Comparison of ENCODE assay signal across 8 mouse cellular contexts in the genomic region with DNA sequence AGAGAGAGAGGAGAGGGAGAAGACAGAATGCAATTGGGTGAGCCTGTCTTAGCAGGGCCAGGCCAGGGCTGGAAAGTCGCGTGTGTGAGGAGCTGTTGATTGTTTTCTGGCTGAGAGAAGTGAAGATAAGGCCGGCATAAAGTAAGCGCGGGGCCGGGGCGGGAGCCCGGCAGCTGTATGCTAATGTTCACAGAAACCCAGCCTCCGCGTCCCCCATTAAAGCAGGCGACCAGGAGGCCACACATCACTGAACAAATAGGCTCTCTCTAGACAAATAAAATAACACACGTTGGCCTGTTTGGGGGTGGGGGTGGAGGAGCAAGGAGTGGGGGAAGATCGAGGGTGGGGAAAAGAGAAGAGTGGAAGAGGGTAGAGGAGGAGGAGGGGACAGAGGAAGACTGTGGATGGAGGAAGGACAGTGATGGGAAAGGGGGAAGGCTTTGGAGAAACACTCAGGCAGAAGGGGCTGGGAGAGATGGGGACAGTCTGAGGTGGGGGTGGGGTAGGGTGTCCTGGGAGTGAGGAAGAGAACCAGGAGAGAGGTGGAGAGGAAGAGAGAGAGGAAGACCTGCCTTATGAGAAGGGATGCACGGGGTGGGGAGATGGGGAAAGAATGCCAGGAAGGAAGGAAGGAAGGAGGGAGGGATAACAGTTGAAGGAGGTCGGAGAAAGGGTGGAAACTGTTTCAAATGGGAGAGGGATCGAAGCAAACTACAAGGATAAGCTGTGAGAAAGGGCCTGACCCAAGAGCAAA. TPM values are rescaled to one million over a fixed set of nuclear protein-coding genes. Genes with fewer than 3 reads are reported as not detected.
DNase-seq lines count a peak whose midpoint lies in the region; ATAC-seq and TF ChIP-seq lines count a peak whose summit lies in the region.

No protein-coding gene starts in this region.

- peak overlapping the region; percentile 52 for H3K9ac ChIP-seq in hindbrain, embryonic 11.5 days (ENCODE audit: low read depth, low read length)
- peak overlapping the region; percentile 42; the same call in 1 of the 2 replicates for H3K9ac ChIP-seq in neural tube, embryonic 12.5 days

- 3% methylated on average over 16 of the region's 16 CpGs for WGBS in hindbrain, embryonic 11.5 days
- WGBS in neural tube, embryonic 12.5 days = under 1% methylated on average over 16 of the region's 16 CpGs

- no peaks in the 10 kb centered on the region for H3K36me3 ChIP-seq in hindbrain, embryonic 11.5 days (ENCODE audit: control insufficient read depth, insufficient read depth, low read length)
- H3K36me3 ChIP-seq in neural tube, embryonic 12.5 days = no peaks in the 10 kb centered on the region

- peaks cover 17% of the 10 kb centered on the region for H3K27me3 ChIP-seq in hindbrain, embryonic 11.5 days (ENCODE audit: control insufficient read depth, insufficient read depth, low read length)
- peaks cover 26% of the 10 kb centered on the region for H3K27me3 ChIP-seq in neural tube, embryonic 12.5 days (replicated peaks)

- H3K4me3 ChIP-seq in left cerebral cortex, adult 2 months = no peak overlapping the region
- H3K4me3 ChIP-seq in hindbrain, embryonic 11.5 days (ENCODE audit: low read depth, low read length) = peak overlapping the region; percentile 10
- H3K4me3 ChIP-seq in neural tube, embryonic 12.5 days = no peak overlapping the region

- no peak for TF ChIP-seq CTCF in left cerebral cortex, adult 2 months (IDR thresholded peaks at IDR 0.05)

- peak; percentile 42 for DNase-seq in left cerebral cortex, postnatal 4 days
- no peak for DNase-seq in left cerebral cortex, adult 2 months (ENCODE audit: extremely low spot score in 1 of 2, low spot score in 2 of 2)
- peak; percentile 44 for DNase-seq in embryo, embryonic 9.5 days (ENCODE audit: extremely low spot score)
- DNase-seq in hindbrain, embryonic 11.5 days (ENCODE audit: low spot score) = peak; percentile 72
- DNase-seq in cerebellum, adult 9-11 months = no peak
- DNase-seq in liver = no peak
- DNase-seq in layer of hippocampus, adult 8-10 months (ENCODE audit: low spot score in 2 of 2) = no peak

- no peak overlapping the region for H3K27ac ChIP-seq in left cerebral cortex, adult 2 months
- peak overlapping the region; percentile 91 for H3K27ac ChIP-seq in hindbrain, embryonic 11.5 days (ENCODE audit: low read depth, low read length)
- H3K27ac ChIP-seq in neural tube, embryonic 12.5 days = peak overlapping the region; percentile 38

- ATAC-seq in hindbrain, embryonic 11.5 days (ENCODE audit: low FRiP score) = peak; percentile 23
- peak; percentile 41 for ATAC-seq in neural tube, embryonic 12.5 days (ENCODE audit: low FRiP score, low read depth)

- intact Hi-C loops in left cerebral cortex, postnatal 4 days (cut with DNase I) = no loop called here
- intact Hi-C loops in left cerebral cortex, adult 2 months (cut with DNase I) = loop anchor here (5.0 to 10.0 kb wide), 3 partner anchors 90 to 1820 kb away; no protein-coding TSS in a partner anchor

- H3K4me2 ChIP-seq in hindbrain, embryonic 11.5 days (replicated peaks; ENCODE audit: low read depth, low read length) = peak overlapping the region; percentile 43
- H3K4me2 ChIP-seq in neural tube, embryonic 12.5 days (replicated peaks) = peak overlapping the region; percentile 58

- peaks cover 13% of the 10 kb centered on the region for H3K4me1 ChIP-seq in hindbrain, embryonic 11.5 days (replicated peaks; ENCODE audit: control insufficient read depth, insufficient read depth, low read length)
- H3K4me1 ChIP-seq in neural tube, embryonic 12.5 days = peaks cover 52% of the 10 kb centered on the region

- no peaks in the 10 kb centered on the region for H3K9me3 ChIP-seq in hindbrain, embryonic 11.5 days (ENCODE audit: control insufficient read depth, low read length)
- no peaks in the 10 kb centered on the region for H3K9me3 ChIP-seq in neural tube, embryonic 12.5 days

RNA-seq across cellular contexts. Expression of a gene that starts 4.3 kb away (rescaled TPM):
- total RNA-seq in left cerebral cortex, postnatal 4 days (2021) = 10 to 100 TPM; 11.6 to 14.7 TPM
- 1 to 10 TPM; 4.8 to 6.1 TPM for total RNA-seq in left cerebral cortex, adult 2 months (2021)
- polyA plus RNA-seq in hindbrain, embryonic 11.5 days (2014; fragmentation: Nextera tagmentation; extraction: Ambion mirVana) = 11.9 and 12.3 TPM in 2 replicates
- polyA plus RNA-seq in neural tube, embryonic 12.5 days (2016; fragmentation: Nextera tagmentation; extraction: Ambion mirVana) = 8.4 and 9.3 TPM in 2 replicates
- 1 to 10 TPM; 5.6 to 6.6 (median 5.8) TPM for total RNA-seq in layer of hippocampus, adult 8-10 months (2022)

Comparison
In these comparisons a context has a peak if more than half of its experiments do, and no peak if none do; other contexts are left out.
1. DNase-seq: peak in left cerebral cortex, postnatal 4 days (single experiment), embryo, embryonic 9.5 days (single experiment) and hindbrain, embryonic 11.5 days (single experiment); none in left cerebral cortex, adult 2 months (0 of 2), cerebellum, adult 9-11 months (single experiment), liver (single experiment) and layer of hippocampus, adult 8-10 months (0 of 2).